Mouse (Mus musculus): ENCODE data around the gene Ptprm. TPM values are rescaled to one million over a fixed set of nuclear protein-coding genes. Genes with fewer than 3 reads are reported as not detected.
"Not testable (repeated sequence)": the region's sequence is repeated elsewhere in the genome, so short reads cannot be mapped to it uniquely, and the experiment has no call there.

Gene Ptprm
- polyA plus RNA-seq, 1 experiment from 2014 or later: 12.4 TPM

DNA sequence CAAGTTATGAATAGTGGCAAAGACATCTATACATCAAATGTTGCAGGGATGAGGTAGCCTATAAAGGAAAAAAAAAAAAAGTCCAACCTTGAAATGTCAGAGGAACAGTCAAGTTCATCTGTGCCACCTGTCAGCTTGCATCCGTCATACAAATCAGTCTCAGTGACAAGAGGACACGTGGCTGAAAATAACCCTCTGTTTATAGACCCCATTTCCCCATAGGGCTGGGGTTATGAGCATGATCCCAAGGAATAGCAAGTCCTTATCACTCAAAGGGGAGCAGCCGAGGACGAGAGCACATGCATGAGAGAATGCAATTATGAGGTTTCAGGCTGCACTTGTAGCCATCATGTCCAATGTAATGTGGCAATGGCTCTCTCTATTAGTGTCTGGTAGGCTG lies 482.9 kb downstream of the Ptprm start:
- 80% methylated on average over 4 of the region's 4 CpGs for WGBS
- Histone ChIP-seq H3K27me3 (replicated peaks) (no peaks in the 10 kb centered on the region), H3K4me3 (replicated peaks) (no peak overlapping the region), H3K9ac (no peak overlapping the region), H3K4me1 (no peaks in the 10 kb centered on the region), H3K27ac (no peak overlapping the region), H3K4me2 (no peak overlapping the region), H3K36me3 (no peaks in the 10 kb centered on the region), H3K9me3 (no peaks in the 10 kb centered on the region)
- no peak for ATAC-seq (ENCODE audit: insufficient read depth, low FRiP score, low read depth)

DNA sequence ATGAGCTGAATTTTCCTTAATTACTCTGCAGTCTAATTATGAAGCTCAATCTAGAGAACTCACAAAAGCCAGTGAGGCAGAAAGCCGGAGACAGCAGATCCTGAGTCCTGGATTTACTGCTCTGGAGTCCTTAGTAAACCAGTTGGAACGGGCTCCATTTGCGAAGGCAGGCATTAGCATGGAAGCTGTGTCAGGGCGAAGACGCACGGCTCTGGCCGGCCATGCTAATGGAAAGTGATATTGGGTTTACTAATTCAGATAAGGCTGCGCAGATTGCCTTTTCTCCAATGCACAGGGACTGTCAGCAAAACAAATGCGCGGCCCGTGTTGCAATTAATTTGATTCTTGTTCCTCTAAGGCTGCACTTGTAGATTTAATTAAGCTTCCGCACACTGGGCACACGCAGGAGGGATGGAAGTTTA lies 484.7 kb downstream of the Ptprm start:
- Histone ChIP-seq H3K4me3 (replicated peaks) (no peak overlapping the region), H3K36me3 (no peaks in the 10 kb centered on the region), H3K4me2 (no peak overlapping the region), H3K9ac (no peak overlapping the region), H3K9me3 (no peaks in the 10 kb centered on the region), H3K4me1 (no peaks in the 10 kb centered on the region), H3K27ac (no peak overlapping the region), H3K27me3 (replicated peaks) (no peaks in the 10 kb centered on the region)
- whole genome bisulfite sequencing: 84% methylated on average over 13 of the region's 13 CpGs
- no peak for ATAC-seq (ENCODE audit: insufficient read depth, low FRiP score, low read depth)

DNA sequence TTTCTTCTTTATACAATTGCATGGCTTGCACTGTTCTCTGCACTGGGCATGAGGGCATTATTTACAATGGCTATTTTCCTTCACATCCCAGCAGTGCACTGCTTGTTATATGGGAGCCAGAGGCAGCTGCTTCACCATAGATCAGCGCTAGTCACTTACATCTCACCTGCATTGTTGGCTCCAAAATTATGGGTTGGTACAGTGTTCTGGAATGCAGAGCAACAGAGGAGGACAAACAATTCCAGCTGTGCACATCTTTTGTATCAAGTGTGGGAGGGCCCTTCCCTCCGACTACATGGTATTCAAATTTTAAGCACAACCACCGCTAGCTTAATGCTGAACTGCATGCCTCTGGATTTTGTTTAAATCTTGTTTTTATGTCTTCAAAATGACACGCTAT lies 489.8 kb downstream of the Ptprm start:
- H3K27me3 ChIP-seq (replicated peaks): no peaks in the 10 kb centered on the region
- H3K27ac ChIP-seq: no peak overlapping the region
- H3K9ac ChIP-seq: no peak overlapping the region
- no peak overlapping the region for H3K4me2 ChIP-seq
- no peak for ATAC-seq (ENCODE audit: insufficient read depth, low FRiP score, low read depth)
- no peaks in the 10 kb centered on the region for H3K9me3 ChIP-seq
- no peaks in the 10 kb centered on the region for H3K36me3 ChIP-seq
- 60% methylated on average over 4 of the region's 4 CpGs for WGBS
- no peaks in the 10 kb centered on the region for H3K4me1 ChIP-seq
- no peak overlapping the region for H3K4me3 ChIP-seq (replicated peaks)

DNA sequence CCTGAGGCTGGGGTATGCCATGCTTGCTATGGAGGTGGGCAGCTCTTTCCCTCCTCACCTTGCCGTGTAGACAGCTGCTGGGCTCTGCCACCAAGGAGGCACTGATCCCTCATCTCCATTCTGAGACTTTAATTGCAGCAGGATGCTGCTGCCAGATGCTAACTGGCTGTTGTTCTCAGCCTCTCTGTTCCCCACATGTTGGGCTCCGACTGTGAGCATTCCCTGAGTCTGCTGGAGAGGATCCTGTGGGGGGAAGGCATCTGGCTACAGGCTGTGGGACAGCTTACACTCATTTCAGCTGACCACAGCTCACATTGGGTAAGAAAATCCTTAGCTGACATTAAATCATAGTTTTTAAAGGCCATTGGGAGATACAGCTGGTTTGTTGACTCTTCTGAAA lies 492.7 kb downstream of the Ptprm start:
- Histone ChIP-seq H3K36me3 (no peaks in the 10 kb centered on the region), H3K4me2 (no peak overlapping the region), H3K27ac (0 out of 2 replicates have a peak overlapping the region, but pooled peaks have one; percentile 42), H3K9me3 (no peaks in the 10 kb centered on the region), H3K9ac (no peak overlapping the region), H3K4me3 (replicated peaks) (no peak overlapping the region), H3K4me1 (no peaks in the 10 kb centered on the region), H3K27me3 (replicated peaks) (no peaks in the 10 kb centered on the region)
- peak; percentile 22; the same call in 1 of the 2 replicates for ATAC-seq (ENCODE audit: insufficient read depth, low FRiP score, low read depth)
- WGBS: 38% methylated on average over 2 of the region's 2 CpGs

DNA sequence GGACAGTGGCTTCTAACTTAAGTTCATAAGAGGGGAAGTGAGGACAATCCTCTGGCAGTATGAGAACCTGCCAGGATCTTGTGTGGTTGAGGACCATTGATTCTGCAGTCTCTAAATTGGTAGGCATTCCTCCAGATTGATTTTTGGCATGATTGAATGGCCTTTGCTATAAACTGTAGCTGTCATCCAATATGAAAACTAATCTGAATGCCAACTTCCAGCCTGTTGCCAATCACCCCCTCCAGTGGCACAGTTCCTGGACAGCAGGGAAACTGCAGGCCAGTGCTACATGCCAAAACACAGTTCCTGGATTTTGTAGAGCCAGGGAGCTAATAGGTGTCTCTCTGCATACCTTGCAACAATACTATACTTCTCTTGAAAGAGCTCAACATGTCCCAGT lies 495.5 kb downstream of the Ptprm start:
- H3K4me1 ChIP-seq: no peaks in the 10 kb centered on the region
- H3K27me3 ChIP-seq (replicated peaks): no peaks in the 10 kb centered on the region
- no peak overlapping the region for H3K27ac ChIP-seq
- no peak for ATAC-seq (ENCODE audit: insufficient read depth, low FRiP score, low read depth)
- H3K4me2 ChIP-seq: no peak overlapping the region
- no peaks in the 10 kb centered on the region for H3K9me3 ChIP-seq
- no peak overlapping the region for H3K4me3 ChIP-seq (replicated peaks)
- no peaks in the 10 kb centered on the region for H3K36me3 ChIP-seq
- H3K9ac ChIP-seq: no peak overlapping the region

DNA sequence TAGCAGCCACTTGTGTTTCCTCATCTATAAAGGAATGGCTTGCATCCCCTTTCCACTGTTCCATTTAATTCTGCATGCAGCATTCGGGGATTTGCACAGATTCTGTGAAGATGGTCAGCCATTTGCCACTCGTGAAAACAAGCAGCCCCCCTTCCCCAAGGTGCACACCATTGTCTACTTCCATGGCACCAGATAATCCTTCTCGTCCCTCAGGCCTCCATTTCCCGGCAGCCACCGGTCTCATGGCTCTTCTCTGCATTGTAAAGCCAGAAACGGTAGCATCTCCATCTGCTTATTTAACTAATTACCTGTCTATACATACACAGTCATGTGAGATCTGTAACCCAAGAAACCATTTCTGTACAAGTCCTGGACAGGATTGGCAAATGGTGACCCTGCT lies 501.8 kb downstream of the Ptprm start:
- Histone ChIP-seq H3K27ac (no peak overlapping the region), H3K4me1 (no peaks in the 10 kb centered on the region), H3K27me3 (replicated peaks) (no peaks in the 10 kb centered on the region), H3K4me2 (no peak overlapping the region), H3K4me3 (replicated peaks) (no peak overlapping the region), H3K9ac (no peak overlapping the region), H3K9me3 (no peaks in the 10 kb centered on the region), H3K36me3 (no peaks in the 10 kb centered on the region)
- WGBS: 88% methylated on average over 6 of the region's 6 CpGs
- ATAC-seq (ENCODE audit: insufficient read depth, low FRiP score, low read depth): no peak

DNA sequence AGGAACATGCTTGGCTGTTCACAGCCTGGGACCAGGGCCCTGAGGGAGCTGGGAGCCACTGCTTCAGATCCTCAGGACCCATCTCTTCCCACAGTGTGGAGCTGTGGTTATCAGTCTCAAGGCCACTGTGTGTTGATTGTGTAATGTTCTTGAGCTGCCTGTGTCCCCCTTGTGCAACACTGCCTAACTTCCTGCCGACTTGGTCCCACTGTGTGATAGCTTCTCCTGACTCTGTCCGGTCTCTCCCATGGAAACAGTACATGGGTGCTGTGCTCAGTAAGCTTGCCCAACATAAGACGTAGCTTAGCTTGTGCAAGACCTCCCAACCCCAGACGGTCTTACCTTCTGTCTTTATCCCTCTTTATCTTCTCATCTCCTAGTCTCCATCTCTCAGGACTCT lies 507.2 kb downstream of the Ptprm start:
- 83% methylated on average over 4 of the region's 4 CpGs for WGBS
- not testable (repeated sequence) for H3K4me2 ChIP-seq; H3K36me3 ChIP-seq; H3K27ac ChIP-seq; H3K27me3 ChIP-seq (replicated peaks); ATAC-seq (ENCODE audit: insufficient read depth, low FRiP score, low read depth); H3K9me3 ChIP-seq; H3K4me3 ChIP-seq (replicated peaks); H3K9ac ChIP-seq; H3K4me1 ChIP-seq

DNA sequence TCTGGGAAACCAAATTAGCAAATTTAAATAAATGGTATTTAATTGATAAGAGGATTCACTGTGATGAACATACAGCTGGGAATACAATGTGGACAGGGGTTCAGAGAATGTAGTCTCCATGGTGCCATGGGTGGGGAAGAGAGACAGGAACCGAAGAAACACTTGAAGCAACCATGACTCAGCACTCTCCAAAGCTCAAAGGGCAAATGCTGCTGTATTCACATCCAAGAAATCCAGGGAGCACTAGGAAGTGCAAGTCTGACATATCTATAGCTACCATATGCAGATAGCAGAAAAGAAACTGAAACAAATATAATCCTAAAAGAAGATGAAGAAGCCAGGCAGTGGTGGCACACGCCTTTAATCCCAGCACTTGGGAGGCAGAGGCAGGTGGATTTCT lies 531.9 kb downstream of the Ptprm start:
- Histone ChIP-seq H3K27me3 (replicated peaks) (no peaks in the 10 kb centered on the region), H3K4me3 (replicated peaks) (no peak overlapping the region), H3K9ac (no peak overlapping the region), H3K4me1 (no peaks in the 10 kb centered on the region), H3K4me2 (no peak overlapping the region), H3K27ac (no peak overlapping the region), H3K36me3 (no peaks in the 10 kb centered on the region), H3K9me3 (no peaks in the 10 kb centered on the region)
- WGBS: 73% methylated on average over 2 of the region's 2 CpGs
- ATAC-seq (ENCODE audit: insufficient read depth, low FRiP score, low read depth): no peak

DNA sequence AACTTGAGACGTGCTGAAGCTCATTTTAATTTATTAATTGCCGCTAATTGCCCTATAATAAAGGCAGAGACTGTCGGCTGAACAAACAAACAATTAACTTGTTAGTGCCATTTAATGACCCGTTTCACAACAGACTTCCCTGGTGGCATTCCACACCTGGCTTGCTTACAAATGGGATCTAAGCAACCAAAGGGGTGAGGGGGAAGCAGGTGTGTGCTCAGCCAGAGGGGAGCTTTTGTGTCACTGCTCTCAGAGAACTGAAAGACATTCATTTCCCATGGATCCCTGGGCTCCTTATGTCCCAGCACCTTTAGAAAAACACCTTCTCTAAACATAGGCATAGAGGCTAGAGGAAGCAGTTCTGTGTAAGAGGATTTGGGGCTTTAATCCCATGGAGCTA lies 536.9 kb downstream of the Ptprm start:
- H3K4me3 ChIP-seq (replicated peaks): no peak overlapping the region
- no peak for ATAC-seq (ENCODE audit: insufficient read depth, low FRiP score, low read depth)
- no peak overlapping the region for H3K27ac ChIP-seq
- no peaks in the 10 kb centered on the region for H3K27me3 ChIP-seq (replicated peaks)
- H3K9me3 ChIP-seq: no peaks in the 10 kb centered on the region
- no peak overlapping the region for H3K9ac ChIP-seq
- no peaks in the 10 kb centered on the region for H3K4me1 ChIP-seq
- H3K4me2 ChIP-seq: no peak overlapping the region
- WGBS: 64% methylated on average over 4 of the region's 4 CpGs
- no peaks in the 10 kb centered on the region for H3K36me3 ChIP-seq

DNA sequence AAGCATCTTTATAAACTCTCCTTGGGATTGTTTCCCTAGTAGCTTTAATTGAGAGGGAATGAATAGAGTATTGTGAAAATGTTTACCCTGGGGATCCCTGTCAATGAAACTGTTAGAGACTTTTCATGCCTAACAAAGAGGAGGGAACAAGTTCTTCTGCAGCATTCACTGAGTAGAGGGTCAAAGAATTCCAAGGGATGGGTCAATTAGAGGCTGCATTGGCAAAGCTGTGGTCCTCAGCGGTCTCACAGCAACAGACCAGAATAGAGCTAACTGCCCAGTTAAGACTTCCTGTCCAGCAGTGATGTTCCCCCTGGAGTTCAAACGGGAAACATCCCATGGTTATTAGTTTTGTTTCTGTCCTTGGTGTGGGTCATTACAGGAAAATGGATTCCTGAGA lies 538.3 kb downstream of the Ptprm start:
- no peaks in the 10 kb centered on the region for H3K4me1 ChIP-seq
- no peak overlapping the region for H3K9ac ChIP-seq
- H3K27ac ChIP-seq: no peak overlapping the region
- H3K27me3 ChIP-seq (replicated peaks): no peaks in the 10 kb centered on the region
- WGBS: 56% methylated on average over 2 of the region's 2 CpGs
- H3K4me3 ChIP-seq (replicated peaks): no peak overlapping the region
- H3K36me3 ChIP-seq: no peaks in the 10 kb centered on the region
- ATAC-seq (ENCODE audit: insufficient read depth, low FRiP score, low read depth): no peak
- H3K4me2 ChIP-seq: no peak overlapping the region
- H3K9me3 ChIP-seq: no peaks in the 10 kb centered on the region

DNA sequence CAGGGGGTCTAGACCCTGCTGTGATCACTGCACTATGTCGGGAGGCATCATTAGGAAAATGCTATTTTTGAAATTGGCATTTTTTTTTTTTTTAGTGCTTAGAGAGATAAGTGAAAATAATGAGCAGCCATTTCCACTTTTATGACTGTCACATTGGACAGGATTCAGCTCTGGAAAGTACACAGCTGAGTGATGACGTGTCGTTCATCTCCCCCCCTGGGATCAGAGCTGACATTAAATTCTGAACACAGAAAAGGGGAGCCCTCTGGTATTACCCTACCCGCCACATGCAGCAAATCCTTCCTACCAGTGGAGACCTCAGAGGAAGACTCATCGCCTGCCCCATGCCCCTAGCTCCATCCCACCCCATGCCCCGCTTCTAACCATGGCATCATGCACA lies 540.5 kb downstream of the Ptprm start:
- H3K4me3 ChIP-seq (replicated peaks): no peak overlapping the region
- no peak for ATAC-seq (ENCODE audit: insufficient read depth, low FRiP score, low read depth)
- no peaks in the 10 kb centered on the region for H3K4me1 ChIP-seq
- H3K27me3 ChIP-seq (replicated peaks): no peaks in the 10 kb centered on the region
- 90% methylated on average over 6 of the region's 6 CpGs for WGBS
- no peaks in the 10 kb centered on the region for H3K36me3 ChIP-seq
- H3K9me3 ChIP-seq: no peaks in the 10 kb centered on the region
- no peak overlapping the region for H3K9ac ChIP-seq
- H3K27ac ChIP-seq: no peak overlapping the region
- no peak overlapping the region for H3K4me2 ChIP-seq

DNA sequence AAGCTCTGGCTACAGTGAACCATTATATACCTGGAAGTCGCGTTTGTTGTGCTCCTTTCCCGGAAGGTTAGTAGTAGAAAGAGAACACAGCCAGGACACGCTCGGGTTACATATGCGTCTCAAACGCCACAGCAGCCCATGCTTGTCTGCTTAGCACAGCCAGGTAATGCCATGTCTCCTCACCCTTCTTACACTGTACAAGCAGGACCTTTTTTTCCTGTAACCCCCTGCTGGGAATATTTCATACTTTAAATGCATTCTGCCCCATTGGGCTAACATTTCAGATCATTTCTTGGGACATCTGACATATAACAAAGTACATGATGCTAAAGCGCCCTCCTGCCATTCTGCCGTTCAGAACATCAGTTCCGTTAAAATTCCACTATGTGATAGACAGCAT lies 540.9 kb downstream of the Ptprm start:
- Histone ChIP-seq H3K9ac (no peak overlapping the region), H3K9me3 (no peaks in the 10 kb centered on the region), H3K36me3 (no peaks in the 10 kb centered on the region), H3K4me3 (replicated peaks) (no peak overlapping the region), H3K4me1 (no peaks in the 10 kb centered on the region), H3K27me3 (replicated peaks) (no peaks in the 10 kb centered on the region), H3K27ac (no peak overlapping the region), H3K4me2 (no peak overlapping the region)
- ATAC-seq (ENCODE audit: insufficient read depth, low FRiP score, low read depth): no peak
- 87% methylated on average over 10 of the region's 10 CpGs for WGBS

DNA sequence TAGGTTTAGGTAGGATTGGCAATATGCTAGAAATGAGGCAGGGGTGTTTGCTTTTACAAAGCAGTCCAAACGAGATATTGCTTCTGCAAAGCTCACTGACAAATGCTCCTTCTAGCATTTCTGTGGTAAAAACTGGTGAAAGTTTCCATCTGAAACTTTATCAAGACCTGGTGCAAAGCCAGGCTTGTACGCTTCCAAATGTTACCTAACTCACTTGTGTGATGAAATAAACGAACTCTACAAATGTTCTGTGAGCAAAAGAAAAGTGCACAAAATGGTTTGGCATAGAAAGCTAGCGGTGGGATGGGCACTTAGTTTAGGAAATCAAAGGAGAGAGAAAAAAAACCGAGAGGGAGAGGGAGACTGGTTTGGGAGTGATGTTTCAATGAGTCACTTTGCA lies 544.5 kb downstream of the Ptprm start:
- Histone ChIP-seq H3K9me3 (no peaks in the 10 kb centered on the region), H3K4me2 (no peak overlapping the region), H3K27ac (no peak overlapping the region), H3K27me3 (replicated peaks) (no peaks in the 10 kb centered on the region), H3K4me3 (replicated peaks) (no peak overlapping the region), H3K4me1 (no peaks in the 10 kb centered on the region), H3K9ac (no peak overlapping the region), H3K36me3 (no peaks in the 10 kb centered on the region)
- no peak for ATAC-seq (ENCODE audit: insufficient read depth, low FRiP score, low read depth)
- 72% methylated on average over 5 of the region's 5 CpGs for WGBS

Data from stomach, embryonic 15.5 days (tissue).